Mouse (Mus musculus): Measurements from ENCODE around the gene Ano3. TPM values are rescaled to one million over a fixed set of nuclear protein-coding genes. Genes with fewer than 3 reads are reported as not detected.
A peak's percentile ranks its signal among the peaks of the same experiment; 100 is the strongest.

The Ano3 gene
- total and polyA plus RNA-seq, 3 experiments: 0.02 to 0.14 (median 0.03) TPM

- Histone ChIP-seq H3K4me1 (ENCODE audit: control insufficient read depth, insufficient read depth, low read length) (no peaks in the 10 kb centered on the region), H3K27ac (no peak overlapping the region), H3K27me3 (ENCODE audit: control insufficient read depth, insufficient read depth, low read length) (no peaks in the 10 kb centered on the region), H3K79me2 (replicated peaks; ENCODE audit: control insufficient read depth, insufficient read depth, low read length) (no peaks in the 10 kb centered on the region), H3K4me3 (no peak overlapping the region), H3K36me3 (ENCODE audit: control insufficient read depth, insufficient read depth, low read length) (no peaks in the 10 kb centered on the region), H3K9ac (ENCODE audit: low read depth, low read length) (no peak overlapping the region)
- WGBS: 73% methylated on average over 2 of the region's 2 CpGs
- intact Hi-C loops (cut with DNase I): no loop called here
- DNase-seq: no peak
- TF ChIP-seq EP300 (IDR thresholded peaks at IDR 0.05; ENCODE audit: insufficient read depth, low read depth, low read length): no peak
Observed at GRCm38 (mm10) chr2:110976871-110977270, 26.1 kb upstream of the Ano3 start.

- Histone ChIP-seq H3K27ac (no peak overlapping the region), H3K4me3 (no peak overlapping the region), H3K79me2 (replicated peaks; ENCODE audit: control insufficient read depth, insufficient read depth, low read length) (no peaks in the 10 kb centered on the region), H3K27me3 (ENCODE audit: control insufficient read depth, insufficient read depth, low read length) (no peaks in the 10 kb centered on the region), H3K36me3 (ENCODE audit: control insufficient read depth, insufficient read depth, low read length) (no peaks in the 10 kb centered on the region), H3K4me1 (ENCODE audit: control insufficient read depth, insufficient read depth, low read length) (no peaks in the 10 kb centered on the region), H3K9ac (ENCODE audit: low read depth, low read length) (no peak overlapping the region)
- intact Hi-C loops (cut with DNase I): no loop called here
- 75% methylated on average over 2 of the region's 2 CpGs for WGBS
- DNase-seq: no peak
- no peak for TF ChIP-seq CTCF (IDR thresholded peaks at IDR 0.05)
- no peak for TF ChIP-seq EP300 (IDR thresholded peaks at IDR 0.05; ENCODE audit: insufficient read depth, low read depth, low read length)
- no peak for TF ChIP-seq POLR2A (IDR thresholded peaks at IDR 0.05; ENCODE audit: insufficient read depth, low read depth, low read length)
Observed at GRCm38 (mm10) chr2:110970158-110970557, 19.4 kb upstream of the Ano3 start.

GRCm38 (mm10) chr2:110965398-110965797 lies 14.7 kb upstream of the Ano3 start:
- Histone ChIP-seq H3K36me3 (ENCODE audit: control insufficient read depth, insufficient read depth, low read length) (no peaks in the 10 kb centered on the region), H3K4me1 (ENCODE audit: control insufficient read depth, insufficient read depth, low read length) (no peaks in the 10 kb centered on the region), H3K27ac (no peak overlapping the region), H3K9ac (ENCODE audit: low read depth, low read length) (no peak overlapping the region), H3K27me3 (ENCODE audit: control insufficient read depth, insufficient read depth, low read length) (no peaks in the 10 kb centered on the region), H3K4me3 (no peak overlapping the region), H3K79me2 (replicated peaks; ENCODE audit: control insufficient read depth, insufficient read depth, low read length) (no peaks in the 10 kb centered on the region)
- TF ChIP-seq POLR2A (IDR thresholded peaks at IDR 0.05; ENCODE audit: insufficient read depth, low read depth, low read length): no peak
- WGBS: 76% methylated on average over 3 of the region's 3 CpGs
- intact Hi-C loops (cut with DNase I): no loop called here
- DNase-seq: no peak

GRCm38 (mm10) chr2:110950432-110950803 lies 305 bp downstream of the Ano3 start:
- Histone ChIP-seq H3K4me3 (no peak overlapping the region), H3K4me1 (ENCODE audit: control insufficient read depth, insufficient read depth, low read length) (no peaks in the 10 kb centered on the region), H3K36me3 (ENCODE audit: control insufficient read depth, insufficient read depth, low read length) (no peaks in the 10 kb centered on the region), H3K79me2 (replicated peaks; ENCODE audit: control insufficient read depth, insufficient read depth, low read length) (no peaks in the 10 kb centered on the region), H3K27me3 (ENCODE audit: control insufficient read depth, insufficient read depth, low read length) (no peaks in the 10 kb centered on the region), H3K27ac (no peak overlapping the region), H3K9ac (ENCODE audit: low read depth, low read length) (no peak overlapping the region)
- no peak for DNase-seq
- TF ChIP-seq POLR2A (IDR thresholded peaks at IDR 0.05; ENCODE audit: insufficient read depth, low read depth, low read length) (no peak), EP300 (IDR thresholded peaks at IDR 0.05; ENCODE audit: insufficient read depth, low read depth, low read length) (no peak), CTCF (IDR thresholded peaks at IDR 0.05) (no peak)
- 56% methylated on average over 3 of the region's 3 CpGs for WGBS
- intact Hi-C loops (cut with DNase I): no loop called here

- no peaks in the 10 kb centered on the region for H3K27me3 ChIP-seq (ENCODE audit: control insufficient read depth, insufficient read depth, low read length)
- no peaks in the 10 kb centered on the region for H3K79me2 ChIP-seq (replicated peaks; ENCODE audit: control insufficient read depth, insufficient read depth, low read length)
- intact Hi-C loops (cut with DNase I): no loop called here
- H3K4me1 ChIP-seq (ENCODE audit: control insufficient read depth, insufficient read depth, low read length): no peaks in the 10 kb centered on the region
- TF ChIP-seq CTCF (IDR thresholded peaks at IDR 0.05): no peak
- TF ChIP-seq EP300 (IDR thresholded peaks at IDR 0.05; ENCODE audit: insufficient read depth, low read depth, low read length): no peak
- no peak for TF ChIP-seq POLR2A (IDR thresholded peaks at IDR 0.05; ENCODE audit: insufficient read depth, low read depth, low read length)
- peak; percentile 2 to 21 for DNase-seq
- H3K36me3 ChIP-seq (ENCODE audit: control insufficient read depth, insufficient read depth, low read length): no peaks in the 10 kb centered on the region
- no peak overlapping the region for H3K9ac ChIP-seq (ENCODE audit: low read depth, low read length)
- WGBS: 8% methylated on average over 20 of the region's 20 CpGs
- no peak overlapping the region for H3K27ac ChIP-seq
- no peak overlapping the region for H3K4me3 ChIP-seq
Observed at GRCm38 (mm10) chr2:110949679-110950431, 868 bp downstream of the Ano3 start.

- 58% methylated on average over 1 of the region's 1 CpGs for WGBS
- no peaks in the 10 kb centered on the region for H3K4me1 ChIP-seq (ENCODE audit: control insufficient read depth, insufficient read depth, low read length)
- no peak for DNase-seq
- TF ChIP-seq POLR2A (IDR thresholded peaks at IDR 0.05; ENCODE audit: insufficient read depth, low read depth, low read length) (no peak), CTCF (IDR thresholded peaks at IDR 0.05) (no peak), EP300 (IDR thresholded peaks at IDR 0.05; ENCODE audit: insufficient read depth, low read depth, low read length) (no peak)
- H3K27ac ChIP-seq: no peak overlapping the region
- no peaks in the 10 kb centered on the region for H3K27me3 ChIP-seq (ENCODE audit: control insufficient read depth, insufficient read depth, low read length)
- H3K4me3 ChIP-seq: no peak overlapping the region
- no peaks in the 10 kb centered on the region for H3K79me2 ChIP-seq (replicated peaks; ENCODE audit: control insufficient read depth, insufficient read depth, low read length)
- intact Hi-C loops (cut with DNase I): no loop called here
- H3K9ac ChIP-seq (ENCODE audit: low read depth, low read length): no peak overlapping the region
- H3K36me3 ChIP-seq (ENCODE audit: control insufficient read depth, insufficient read depth, low read length): no peaks in the 10 kb centered on the region
Observed at GRCm38 (mm10) chr2:110945171-110945570, 5.6 kb downstream of the Ano3 start.
